Mouse (Mus musculus) kidney, adult 2 months (tissue): ENCODE data around the gene Mvb12b.

Experiments
- CTCF ChIP-seq: fragments of 200-500 bp; conservative IDR thresholded peaks from 2 replicates; pipeline ENCODE4 v1.5.1; 2011; ENCODE audit warnings: low read depth, mild to moderate bottlenecking, control low read depth, low read length, moderate library complexity, mixed read lengths; ENCODE audit not compliant: insufficient read depth, insufficient read length
- POLR2A ChIP-seq: fragments of 200-500 bp; IDR thresholded peaks from one replicate; pipeline ENCODE4 v1.6.1; 2011; ENCODE audit warnings: low read depth, low read length, control low read depth

GRCm38 (mm10) chr2:33803083-33803615, 84.6 kb downstream of the Mvb12b start:
- TF ChIP-seq CTCF, result no peak
- TF ChIP-seq POLR2A, result no peak
